Mouse (Mus musculus): ENCODE measurements around the gene Smarca4. TPM values are rescaled to one million over a fixed set of nuclear protein-coding genes. Genes with fewer than 3 reads are reported as not detected.

The Smarca4 gene
- polyA plus RNA-seq, 1 experiment = 83.8 TPM

- no peak for DNase-seq (ENCODE audit: extremely low spot score in 1 of 2, low spot score in 1 of 2)
These were observed 15.8 kb upstream of the Smarca4 start for GRCm38 (mm10) chr9:21600186-21600585.

- no peak for DNase-seq (ENCODE audit: extremely low spot score in 1 of 2, low spot score in 1 of 2)
These were observed 14.9 kb upstream of the Smarca4 start for GRCm38 (mm10) chr9:21601073-21601472.

- peak in 1 of 2 experiments; percentile 84 for DNase-seq (ENCODE audit: extremely low spot score in 1 of 2, low spot score in 1 of 2)
These were observed 14.1 kb upstream of the Smarca4 start for GRCm38 (mm10) chr9:21601722-21602399.

- no peak for DNase-seq (ENCODE audit: extremely low spot score in 1 of 2, low spot score in 1 of 2)
These were observed 11.8 kb upstream of the Smarca4 start for GRCm38 (mm10) chr9:21604119-21604518.

DNA sequence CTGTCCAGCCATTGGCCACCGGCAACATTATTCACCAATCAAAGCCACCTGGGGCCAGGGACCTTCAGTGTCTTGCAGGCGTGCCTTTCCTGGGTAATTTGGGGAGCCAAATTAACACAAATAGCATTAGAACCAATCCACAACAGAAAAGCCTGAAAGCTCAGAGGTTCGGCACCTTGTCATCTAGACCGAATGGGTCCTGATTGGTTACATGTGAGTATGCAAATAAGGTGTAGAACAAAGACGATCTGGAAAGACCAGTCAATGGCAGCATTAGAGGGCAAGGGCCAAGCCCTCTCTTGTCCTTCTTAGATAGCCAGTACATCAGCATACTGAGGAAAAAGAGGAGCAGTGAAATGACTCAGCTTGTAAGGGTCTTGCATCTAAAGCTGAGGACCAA lies 10.1 kb upstream of the Smarca4 start:
- no peak for DNase-seq (ENCODE audit: extremely low spot score in 1 of 2, low spot score in 1 of 2)

DNA sequence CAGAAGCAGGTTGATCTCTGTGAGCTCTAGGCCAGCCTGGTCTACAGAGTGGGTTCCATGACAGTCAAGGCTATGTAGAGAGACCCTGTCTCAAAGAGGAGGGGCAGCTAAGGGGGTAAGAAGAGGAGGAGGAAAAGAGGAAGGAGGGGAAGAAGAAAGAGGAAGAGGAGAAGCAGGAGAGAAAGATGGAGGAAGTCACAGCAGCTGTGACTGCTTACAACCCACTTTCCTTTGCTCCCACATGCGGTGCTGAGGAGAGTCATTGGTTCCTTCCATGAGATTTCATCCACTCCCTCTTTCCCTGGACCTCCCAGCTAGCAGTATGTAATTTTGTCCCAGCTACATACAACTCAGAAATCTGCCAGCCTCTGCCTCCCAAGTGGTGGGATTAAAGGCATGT lies 9.3 kb upstream of the Smarca4 start:
- DNase-seq (ENCODE audit: extremely low spot score in 1 of 2, low spot score in 1 of 2) = no peak

DNA sequence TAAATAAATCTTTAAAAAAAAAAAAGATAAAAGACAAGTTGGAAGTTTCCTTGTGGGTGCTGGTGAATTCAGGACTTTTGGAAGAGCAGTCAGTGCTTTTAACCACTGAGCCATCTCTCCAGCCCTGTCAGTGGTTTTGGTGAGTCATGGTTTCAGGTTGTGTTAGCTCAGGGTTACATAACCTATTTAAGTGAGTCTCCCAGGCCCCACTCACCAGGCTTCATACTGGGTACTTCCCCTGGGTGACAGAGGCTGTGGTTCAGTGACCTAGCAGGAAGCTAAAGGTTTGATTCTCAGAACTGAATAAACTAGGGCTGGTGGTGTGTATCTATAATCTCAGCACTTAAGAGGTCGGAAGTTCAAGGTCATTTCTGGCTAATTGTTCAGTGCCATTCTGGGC lies 6.1 kb upstream of the Smarca4 start:
- DNase-seq (ENCODE audit: extremely low spot score in 1 of 2, low spot score in 1 of 2) = no peak

DNA sequence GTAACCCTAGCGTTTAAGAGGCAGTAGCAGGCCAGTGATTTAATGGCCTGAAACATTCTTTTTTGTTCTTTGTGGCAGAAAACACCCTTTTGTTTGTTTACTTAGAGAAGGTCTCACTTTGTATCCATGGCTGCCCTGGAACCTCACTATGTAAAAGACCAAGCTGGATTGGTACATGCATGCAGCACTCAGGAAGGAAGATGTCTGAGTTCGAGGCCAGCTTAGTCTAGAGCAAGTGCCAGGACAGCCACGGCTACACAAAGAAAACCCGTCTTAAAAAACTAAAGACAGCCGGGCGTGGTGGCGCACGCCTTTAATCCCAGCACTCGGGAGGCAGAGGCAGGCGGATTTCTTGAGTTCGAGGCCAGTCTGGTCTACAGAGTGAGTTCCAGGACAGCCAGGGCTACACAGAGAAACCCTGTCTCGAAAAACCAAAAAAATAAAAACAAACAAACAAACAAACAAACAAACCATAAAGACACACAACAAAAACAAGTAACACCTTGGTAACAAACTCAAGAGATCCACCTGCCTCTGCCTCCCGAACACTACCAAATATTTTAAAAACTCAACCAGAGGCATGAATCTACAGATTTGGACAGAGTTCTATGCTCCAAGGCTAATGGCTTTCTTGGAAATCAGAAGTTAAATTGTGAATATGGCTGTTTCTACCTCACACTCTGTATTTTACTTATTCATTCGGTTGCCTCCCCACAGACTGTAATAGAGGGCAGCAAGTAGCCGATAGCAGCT lies 929 bp upstream of the Smarca4 start:
- no peak for DNase-seq (ENCODE audit: extremely low spot score in 1 of 2, low spot score in 1 of 2)

- peak; percentile 56 to 84 for DNase-seq (ENCODE audit: extremely low spot score in 1 of 2, low spot score in 1 of 2)
These were observed 338 bp downstream of the Smarca4 start for GRCm38 (mm10) chr9:21616232-21616781.

DNA sequence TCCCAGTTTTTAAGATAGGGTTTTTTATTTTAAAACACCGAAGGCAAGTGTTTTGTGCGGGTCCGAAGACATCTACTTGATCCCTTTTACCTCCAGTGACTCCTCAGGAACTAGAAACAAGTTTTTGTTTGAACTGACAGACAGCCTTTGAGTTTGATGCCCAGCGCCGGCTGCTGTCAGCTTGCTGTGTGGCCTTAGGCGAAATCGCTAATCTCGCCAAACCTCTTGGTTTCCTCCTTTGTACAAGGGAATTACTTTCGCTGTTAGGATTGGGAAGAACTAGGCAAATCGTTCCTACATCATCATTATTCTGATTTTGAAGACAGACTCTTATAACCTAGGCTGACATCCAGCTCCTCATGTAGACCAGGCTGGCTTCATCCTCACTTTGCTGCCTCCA lies 1.1 kb downstream of the Smarca4 start:
- DNase-seq (ENCODE audit: extremely low spot score in 1 of 2, low spot score in 1 of 2) = no peak

DNA sequence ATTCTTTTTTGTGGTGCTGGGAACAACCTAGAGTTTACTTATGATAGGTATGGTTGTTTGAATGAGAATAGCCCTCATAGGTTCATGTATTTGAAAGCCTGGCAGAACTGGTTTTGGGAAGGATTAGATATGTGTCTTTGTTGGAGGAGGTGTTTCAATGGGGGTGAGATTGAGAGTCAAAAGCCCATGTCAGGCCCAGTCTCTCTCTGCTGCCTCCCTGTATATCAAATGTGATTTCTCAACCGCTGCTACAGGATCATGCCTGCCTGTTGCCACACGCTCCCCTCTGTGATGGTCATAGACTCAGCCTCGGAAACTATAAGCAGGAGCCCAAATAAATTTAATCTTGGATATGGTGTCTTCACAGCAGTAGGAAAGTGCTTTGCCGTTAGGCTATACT lies 4.3 kb downstream of the Smarca4 start:
- no peak for DNase-seq (ENCODE audit: extremely low spot score in 1 of 2, low spot score in 1 of 2)

DNA sequence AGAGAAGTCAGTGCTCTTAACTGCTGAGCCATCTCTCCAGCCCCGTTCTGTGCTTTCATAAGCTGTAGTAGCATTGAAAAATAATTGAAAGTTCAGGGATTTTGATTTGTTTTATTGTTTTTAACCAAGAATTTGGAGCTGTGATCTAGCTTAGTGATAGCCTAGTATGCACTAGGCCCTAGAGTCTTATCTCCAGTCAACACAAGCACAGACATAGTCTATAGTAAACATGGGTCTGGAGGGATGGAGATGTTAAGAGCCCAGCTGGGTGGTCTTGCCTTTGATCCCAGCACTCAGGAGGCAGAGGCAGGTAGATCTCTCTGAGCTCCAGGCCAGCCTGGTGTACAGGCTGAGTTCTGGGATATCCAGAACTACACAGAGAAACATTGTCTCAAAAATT lies 6.7 kb downstream of the Smarca4 start:
- DNase-seq (ENCODE audit: extremely low spot score in 1 of 2, low spot score in 1 of 2) = no peak

DNA sequence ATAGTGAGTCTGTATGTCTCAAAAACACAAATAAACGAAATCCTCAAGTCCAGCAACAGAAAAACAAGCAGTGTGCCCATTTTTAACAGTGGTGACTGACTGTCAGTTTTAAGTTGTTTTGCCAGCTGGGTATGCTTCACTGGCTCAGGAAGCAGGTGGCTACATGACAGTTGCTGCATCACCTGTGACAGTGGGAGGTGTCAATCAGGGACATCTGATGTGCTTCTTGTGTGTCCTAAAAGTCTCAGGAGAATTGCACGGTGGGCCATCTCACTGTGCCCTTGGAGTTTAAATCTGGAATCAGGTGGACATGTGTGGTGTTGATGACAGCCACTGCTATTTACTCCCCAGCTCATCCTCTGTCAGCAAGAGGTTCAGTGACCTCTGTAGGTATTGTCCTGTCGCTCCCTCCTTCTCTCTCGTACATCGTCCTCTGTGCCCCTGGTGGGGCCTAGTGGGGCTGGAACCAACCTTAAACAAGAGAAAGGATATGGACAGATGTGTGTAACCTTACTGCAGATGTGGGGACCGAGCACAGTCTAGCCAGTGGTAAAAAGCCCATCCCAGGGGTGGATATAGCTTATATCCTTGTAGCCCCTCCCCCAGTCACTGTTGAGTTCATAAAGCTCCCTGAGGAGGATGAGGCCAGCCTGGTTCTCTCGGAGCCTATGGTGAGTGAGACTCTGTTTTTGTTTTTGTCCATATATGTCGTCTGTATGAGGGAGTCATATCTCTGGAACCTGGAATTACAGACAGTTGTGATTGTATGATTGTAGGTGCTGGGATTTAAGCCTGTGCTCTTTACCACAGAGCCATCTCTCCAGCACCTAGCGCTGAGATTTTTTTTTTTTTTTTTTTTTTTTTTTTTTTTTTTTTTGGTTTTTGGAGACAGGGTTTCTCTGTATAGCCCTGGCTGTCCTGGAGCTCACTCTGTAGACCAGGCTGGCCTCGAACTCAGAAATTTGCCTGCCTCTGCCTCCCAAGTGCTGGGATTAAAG lies 9.7 kb downstream of the Smarca4 start:
- no peak for DNase-seq (ENCODE audit: extremely low spot score in 1 of 2, low spot score in 1 of 2)

- no peak for DNase-seq (ENCODE audit: extremely low spot score in 1 of 2, low spot score in 1 of 2)
These were observed 10.6 kb downstream of the Smarca4 start for GRCm38 (mm10) chr9:21626571-21626970.

DNA sequence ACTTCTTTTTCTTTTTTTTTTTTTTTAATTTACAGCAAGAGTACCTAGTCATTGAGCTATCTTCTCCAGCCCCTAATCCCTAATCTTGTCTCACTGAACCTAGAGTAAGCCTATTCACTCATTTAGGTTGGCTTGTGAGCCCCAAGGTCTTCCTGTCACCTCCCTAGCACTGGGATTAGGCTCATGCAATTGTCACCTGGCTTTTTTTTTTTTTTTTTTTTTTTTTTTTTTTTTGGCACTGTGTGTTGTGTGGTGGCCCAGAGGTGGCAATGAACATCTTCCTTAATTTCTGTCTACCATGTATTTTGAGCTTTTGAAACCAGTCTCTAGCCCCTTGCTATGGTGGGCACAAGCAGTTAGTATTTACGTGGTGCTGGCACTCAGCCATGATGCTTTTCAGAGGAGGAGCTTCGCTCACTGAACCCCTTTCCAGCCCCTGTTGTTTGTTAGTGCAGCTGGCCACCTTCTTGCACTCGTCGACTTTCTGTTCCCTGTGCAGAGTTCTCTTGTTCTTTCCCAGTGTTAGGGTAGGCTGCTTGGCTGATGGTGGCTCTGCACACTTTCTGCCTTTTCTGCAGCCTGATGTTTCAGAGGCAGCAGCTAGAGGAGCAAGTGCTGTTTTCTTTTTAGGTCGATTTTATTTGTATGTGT lies 11.3 kb downstream of the Smarca4 start:
- DNase-seq (ENCODE audit: extremely low spot score in 1 of 2, low spot score in 1 of 2) = no peak

DNA sequence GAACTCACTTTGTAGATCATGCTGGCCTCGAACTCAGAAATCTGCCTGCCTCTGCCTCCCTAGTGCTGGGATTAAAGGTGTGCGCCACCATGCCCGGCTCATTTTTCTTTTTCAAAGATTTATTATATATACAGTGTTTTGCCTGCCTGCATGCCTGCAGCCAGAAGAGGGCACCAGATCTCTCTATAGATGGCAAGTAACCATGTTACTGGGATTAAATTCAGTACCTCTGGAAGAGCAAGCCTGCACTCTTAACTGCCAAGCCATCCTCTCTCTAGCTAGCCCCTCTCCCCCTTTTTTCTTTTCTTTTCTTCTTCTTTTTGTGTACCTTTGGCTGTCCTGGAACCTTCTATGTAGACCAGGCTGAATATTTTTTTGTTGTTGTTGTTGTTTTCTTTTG lies 14.7 kb downstream of the Smarca4 start:
- peak in 1 of 2 experiments; percentile 72 for DNase-seq (ENCODE audit: extremely low spot score in 1 of 2, low spot score in 1 of 2)

GRCm38 (mm10) chr9:21633106-21633505 lies 17.1 kb downstream of the Smarca4 start:
- no peak for DNase-seq (ENCODE audit: extremely low spot score in 1 of 2, low spot score in 1 of 2)

GRCm38 (mm10) chr9:21635639-21636038 lies 19.7 kb downstream of the Smarca4 start:
- DNase-seq (ENCODE audit: extremely low spot score in 1 of 2, low spot score in 1 of 2) = no peak

- DNase-seq (ENCODE audit: extremely low spot score in 1 of 2, low spot score in 1 of 2) = no peak
These were observed 23.1 kb downstream of the Smarca4 start for GRCm38 (mm10) chr9:21639031-21639430.

- no peak for DNase-seq (ENCODE audit: extremely low spot score in 1 of 2, low spot score in 1 of 2)
These were observed 30.4 kb downstream of the Smarca4 start for GRCm38 (mm10) chr9:21646366-21646765.
